Mouse (Mus musculus): Measurements from ENCODE around the gene Arhgap35. TPM values are rescaled to one million over a fixed set of nuclear protein-coding genes. Genes with fewer than 3 reads are reported as not detected.

Arhgap35 gene
- polyA plus RNA-seq, 1 experiment from 2014 or later = 31.0 TPM

- H3K9me3 ChIP-seq (ENCODE audit: control insufficient read depth, low read length) = no peaks in the 10 kb centered on the region; the same call in 1 of the 2 replicates
- H3K27ac ChIP-seq (replicated peaks; ENCODE audit: low read depth, low read length) = no peak overlapping the region
- H3K4me3 ChIP-seq (ENCODE audit: low read depth, low read length) = no peak overlapping the region
- H3K4me2 ChIP-seq (ENCODE audit: low read depth, severe bottlenecking) = no peak overlapping the region
- no peak for DNase-seq (ENCODE audit: low spot score)
- H3K4me1 ChIP-seq (ENCODE audit: control insufficient read depth, insufficient read depth, low read length) = no peaks in the 10 kb centered on the region
- H3K9ac ChIP-seq (ENCODE audit: low read length) = no peak overlapping the region
- WGBS = 92% methylated on average over 5 of the region's 5 CpGs
- ATAC-seq (ENCODE audit: insufficient number of reproducible peaks, low FRiP score, low TSS enrichment, low read depth) = no peak
- H3K36me3 ChIP-seq (ENCODE audit: control insufficient read depth, insufficient read depth, low read length) = no peaks in the 10 kb centered on the region
- no peaks in the 10 kb centered on the region for H3K27me3 ChIP-seq (ENCODE audit: control insufficient read depth, insufficient read depth, low read length)
These were observed 149.2 kb downstream of the Arhgap35 start for GRCm38 (mm10) chr7:16465568-16465967.

GRCm38 (mm10) chr7:16465160-16465559, 149.6 kb downstream of the Arhgap35 start:
- Histone ChIP-seq H3K9me3 (ENCODE audit: control insufficient read depth, low read length) (no peaks in the 10 kb centered on the region; the same call in 1 of the 2 replicates), H3K36me3 (ENCODE audit: control insufficient read depth, insufficient read depth, low read length) (no peaks in the 10 kb centered on the region), H3K4me3 (ENCODE audit: low read depth, low read length) (no peak overlapping the region), H3K4me2 (ENCODE audit: low read depth, severe bottlenecking) (no peak overlapping the region), H3K4me1 (ENCODE audit: control insufficient read depth, insufficient read depth, low read length) (no peaks in the 10 kb centered on the region), H3K9ac (ENCODE audit: low read length) (no peak overlapping the region), H3K27ac (replicated peaks; ENCODE audit: low read depth, low read length) (no peak overlapping the region), H3K27me3 (ENCODE audit: control insufficient read depth, insufficient read depth, low read length) (no peaks in the 10 kb centered on the region)
- ATAC-seq (ENCODE audit: insufficient number of reproducible peaks, low FRiP score, low TSS enrichment, low read depth) (peak; percentile 7; the same call in 1 of the 2 replicates), DNase-seq (ENCODE audit: low spot score) (peak; percentile 88)
- 14% methylated on average over 8 of the region's 8 CpGs for WGBS

GRCm38 (mm10) chr7:16463214-16463613, 151.6 kb downstream of the Arhgap35 start:
- peak; percentile 64; the same call in 1 of the 2 replicates for ATAC-seq (ENCODE audit: insufficient number of reproducible peaks, low FRiP score, low TSS enrichment, low read depth)
- peak; percentile 95 for DNase-seq (ENCODE audit: low spot score)
- Histone ChIP-seq H3K27ac (replicated peaks; ENCODE audit: low read depth, low read length) (no peak overlapping the region), H3K4me1 (ENCODE audit: control insufficient read depth, insufficient read depth, low read length) (no peaks in the 10 kb centered on the region), H3K4me3 (ENCODE audit: low read depth, low read length) (no peak overlapping the region), H3K9ac (ENCODE audit: low read length) (no peak overlapping the region), H3K27me3 (ENCODE audit: control insufficient read depth, insufficient read depth, low read length) (no peaks in the 10 kb centered on the region), H3K9me3 (ENCODE audit: control insufficient read depth, low read length) (peaks cover 3% of the 10 kb centered on the region; the same call in 1 of the 2 replicates), H3K4me2 (ENCODE audit: low read depth, severe bottlenecking) (no peak overlapping the region), H3K36me3 (ENCODE audit: control insufficient read depth, insufficient read depth, low read length) (no peaks in the 10 kb centered on the region)
- WGBS = 3% methylated on average over 14 of the region's 14 CpGs

- H3K4me1 ChIP-seq (ENCODE audit: control insufficient read depth, insufficient read depth, low read length) = no peaks in the 10 kb centered on the region
- H3K9ac ChIP-seq (ENCODE audit: low read length) = no peak overlapping the region
- H3K27me3 ChIP-seq (ENCODE audit: control insufficient read depth, insufficient read depth, low read length) = no peaks in the 10 kb centered on the region
- no peak for ATAC-seq (ENCODE audit: insufficient number of reproducible peaks, low FRiP score, low TSS enrichment, low read depth)
- H3K4me2 ChIP-seq (ENCODE audit: low read depth, severe bottlenecking) = no peak overlapping the region
- no peaks in the 10 kb centered on the region for H3K36me3 ChIP-seq (ENCODE audit: control insufficient read depth, insufficient read depth, low read length)
- no peak overlapping the region for H3K27ac ChIP-seq (replicated peaks; ENCODE audit: low read depth, low read length)
- H3K9me3 ChIP-seq (ENCODE audit: control insufficient read depth, low read length) = 0 out of 2 replicates have a peak, but pooled peaks cover 3% of the 10 kb centered on the region
- no peak for DNase-seq (ENCODE audit: low spot score)
- WGBS = 79% methylated on average over 6 of the region's 6 CpGs
- 0 out of 2 replicates have a peak overlapping the region, but pooled peaks have one; percentile 1 for H3K4me3 ChIP-seq (ENCODE audit: low read depth, low read length)
These were observed 153.1 kb downstream of the Arhgap35 start for GRCm38 (mm10) chr7:16461705-16462104.

GRCm38 (mm10) chr7:16461151-16461550, 153.6 kb downstream of the Arhgap35 start:
- H3K27ac ChIP-seq (replicated peaks; ENCODE audit: low read depth, low read length) = no peak overlapping the region

GRCm38 (mm10) chr7:16460566-16460965, 154.2 kb downstream of the Arhgap35 start:
- H3K4me1 ChIP-seq (ENCODE audit: control insufficient read depth, insufficient read depth, low read length) = no peaks in the 10 kb centered on the region
- WGBS = 54% methylated on average over 13 of the region's 13 CpGs

More at GRCm38 (mm10) chr7:16461151-16461550, 153.6 kb downstream of the Arhgap35 start:
- 67% methylated on average over 6 of the region's 6 CpGs for WGBS
- Histone ChIP-seq H3K27me3 (ENCODE audit: control insufficient read depth, insufficient read depth, low read length) (no peaks in the 10 kb centered on the region), H3K4me2 (ENCODE audit: low read depth, severe bottlenecking) (no peak overlapping the region), H3K36me3 (ENCODE audit: control insufficient read depth, insufficient read depth, low read length) (no peaks in the 10 kb centered on the region), H3K4me3 (ENCODE audit: low read depth, low read length) (no peak overlapping the region), H3K4me1 (ENCODE audit: control insufficient read depth, insufficient read depth, low read length) (no peaks in the 10 kb centered on the region), H3K9me3 (ENCODE audit: control insufficient read depth, low read length) (0 out of 2 replicates have a peak, but pooled peaks cover 3% of the 10 kb centered on the region), H3K9ac (ENCODE audit: low read length) (no peak overlapping the region)
- ATAC-seq (ENCODE audit: insufficient number of reproducible peaks, low FRiP score, low TSS enrichment, low read depth) = no peak
- DNase-seq (ENCODE audit: low spot score) = no peak

GRCm38 (mm10) chr7:16456289-16456688, 158.5 kb downstream of the Arhgap35 start:
- DNase-seq (ENCODE audit: low spot score) (no peak), ATAC-seq (ENCODE audit: insufficient number of reproducible peaks, low FRiP score, low TSS enrichment, low read depth) (no peak)
- H3K36me3 ChIP-seq (ENCODE audit: control insufficient read depth, insufficient read depth, low read length) = no peaks in the 10 kb centered on the region
- no peak overlapping the region for H3K4me3 ChIP-seq (ENCODE audit: low read depth, low read length)
- 0 out of 2 replicates have a peak, but pooled peaks cover 3% of the 10 kb centered on the region for H3K9me3 ChIP-seq (ENCODE audit: control insufficient read depth, low read length)
- H3K4me2 ChIP-seq (ENCODE audit: low read depth, severe bottlenecking) = no peak overlapping the region
- no peak overlapping the region for H3K9ac ChIP-seq (ENCODE audit: low read length)
- 90% methylated on average over 5 of the region's 5 CpGs for WGBS
- H3K4me1 ChIP-seq (ENCODE audit: control insufficient read depth, insufficient read depth, low read length) = peaks cover 3% of the 10 kb centered on the region; the same call in 1 of the 2 replicates
- no peaks in the 10 kb centered on the region for H3K27me3 ChIP-seq (ENCODE audit: control insufficient read depth, insufficient read depth, low read length)
- no peak overlapping the region for H3K27ac ChIP-seq (replicated peaks; ENCODE audit: low read depth, low read length)

More at GRCm38 (mm10) chr7:16460566-16460965, 154.2 kb downstream of the Arhgap35 start:
- DNase-seq (ENCODE audit: low spot score) = no peak
- Histone ChIP-seq H3K36me3 (ENCODE audit: control insufficient read depth, insufficient read depth, low read length) (no peaks in the 10 kb centered on the region), H3K9me3 (ENCODE audit: control insufficient read depth, low read length) (0 out of 2 replicates have a peak, but pooled peaks cover 3% of the 10 kb centered on the region), H3K9ac (ENCODE audit: low read length) (no peak overlapping the region), H3K4me2 (ENCODE audit: low read depth, severe bottlenecking) (no peak overlapping the region), H3K4me3 (ENCODE audit: low read depth, low read length) (no peak overlapping the region), H3K27me3 (ENCODE audit: control insufficient read depth, insufficient read depth, low read length) (no peaks in the 10 kb centered on the region), H3K27ac (replicated peaks; ENCODE audit: low read depth, low read length) (no peak overlapping the region)
- ATAC-seq (ENCODE audit: insufficient number of reproducible peaks, low FRiP score, low TSS enrichment, low read depth) = no peak

- ATAC-seq (ENCODE audit: insufficient number of reproducible peaks, low FRiP score, low TSS enrichment, low read depth) (no peak), DNase-seq (ENCODE audit: low spot score) (no peak)
- 96% methylated on average over 14 of the region's 14 CpGs for WGBS
- H3K4me1 ChIP-seq (ENCODE audit: control insufficient read depth, insufficient read depth, low read length) = peaks cover 3% of the 10 kb centered on the region; the same call in 1 of the 2 replicates
- H3K36me3 ChIP-seq (ENCODE audit: control insufficient read depth, insufficient read depth, low read length) = no peaks in the 10 kb centered on the region
- no peak overlapping the region for H3K4me3 ChIP-seq (ENCODE audit: low read depth, low read length)
- 0 out of 2 replicates have a peak, but pooled peaks cover 3% of the 10 kb centered on the region for H3K9me3 ChIP-seq (ENCODE audit: control insufficient read depth, low read length)
- no peak overlapping the region for H3K4me2 ChIP-seq (ENCODE audit: low read depth, severe bottlenecking)
- H3K27ac ChIP-seq (replicated peaks; ENCODE audit: low read depth, low read length) = no peak overlapping the region
- H3K9ac ChIP-seq (ENCODE audit: low read length) = no peak overlapping the region
- no peaks in the 10 kb centered on the region for H3K27me3 ChIP-seq (ENCODE audit: control insufficient read depth, insufficient read depth, low read length)
These were observed 159.8 kb downstream of the Arhgap35 start for GRCm38 (mm10) chr7:16455016-16455415.
